Mouse (Mus musculus): ENCODE measurements around the gene Gpr158. TPM values are rescaled to one million over a fixed set of nuclear protein-coding genes. Genes with fewer than 3 reads are reported as not detected.

The Gpr158 gene
- total and polyA plus RNA-seq, 3 experiments: 0.01 to 0.16 TPM; not detected in 1

GRCm38 (mm10) chr2:21793156-21793555 lies 425.8 kb downstream of the Gpr158 start:
- no peaks in the 10 kb centered on the region for H3K4me1 ChIP-seq (ENCODE audit: insufficient read depth, low read depth, low read length)
- no peaks in the 10 kb centered on the region for H3K27me3 ChIP-seq (ENCODE audit: insufficient read depth, low read length)
- H3K4me3 ChIP-seq (ENCODE audit: low read depth, low read length): no peak overlapping the region
- DNase-seq (ENCODE audit: low spot score) (no peak), ATAC-seq (ENCODE audit: extremely low read depth, insufficient number of reproducible peaks, low FRiP score, poor library complexity, severe bottlenecking) (no peak)
- no peaks in the 10 kb centered on the region for H3K36me3 ChIP-seq (replicated peaks)
- no peak for TF ChIP-seq GATA2 (IDR thresholded peaks at IDR 0.05; ENCODE audit: borderline replicate concordance, low read depth, low read length)
- no peak for TF ChIP-seq GATA1 (IDR thresholded peaks at IDR 0.05; ENCODE audit: borderline replicate concordance, low read length)
- TF ChIP-seq POLR2AphosphoS5 (IDR thresholded peaks at IDR 0.05; ENCODE audit: insufficient replicate concordance, low read depth, low read length): no peak
- H3K9me3 ChIP-seq (replicated peaks): no peaks in the 10 kb centered on the region

GRCm38 (mm10) chr2:21799616-21800015 lies 432.3 kb downstream of the Gpr158 start:
- TF ChIP-seq TAL1 (conservative IDR thresholded peaks at IDR 0.05; ENCODE audit: low read depth, low read length): no peak
- no peak for TF ChIP-seq GATA1 (IDR thresholded peaks at IDR 0.05; ENCODE audit: borderline replicate concordance, low read length)
- TF ChIP-seq POLR2AphosphoS5 (IDR thresholded peaks at IDR 0.05; ENCODE audit: insufficient replicate concordance, low read depth, low read length): no peak
- TF ChIP-seq GATA2 (IDR thresholded peaks at IDR 0.05; ENCODE audit: borderline replicate concordance, low read depth, low read length): no peak
- TF ChIP-seq CTCF (IDR thresholded peaks at IDR 0.05; ENCODE audit: low read depth, low read length): no peak
- no peak for ATAC-seq (ENCODE audit: extremely low read depth, insufficient number of reproducible peaks, low FRiP score, poor library complexity, severe bottlenecking)
- Histone ChIP-seq H3K4me3 (ENCODE audit: low read depth, low read length) (no peak overlapping the region), H3K27me3 (ENCODE audit: insufficient read depth, low read length) (no peaks in the 10 kb centered on the region), H3K4me1 (ENCODE audit: insufficient read depth, low read depth, low read length) (no peaks in the 10 kb centered on the region), H3K9me3 (replicated peaks) (no peaks in the 10 kb centered on the region), H3K36me3 (replicated peaks) (no peaks in the 10 kb centered on the region)
- DNase-seq (ENCODE audit: low spot score): no peak

GRCm38 (mm10) chr2:21800045-21800444 lies 432.7 kb downstream of the Gpr158 start:
- H3K27me3 ChIP-seq (ENCODE audit: insufficient read depth, low read length): no peaks in the 10 kb centered on the region
- TF ChIP-seq GATA1 (IDR thresholded peaks at IDR 0.05; ENCODE audit: borderline replicate concordance, low read length) (no peak), CTCF (IDR thresholded peaks at IDR 0.05; ENCODE audit: low read depth, low read length) (no peak), POLR2AphosphoS5 (IDR thresholded peaks at IDR 0.05; ENCODE audit: insufficient replicate concordance, low read depth, low read length) (no peak), GATA2 (IDR thresholded peaks at IDR 0.05; ENCODE audit: borderline replicate concordance, low read depth, low read length) (no peak), TAL1 (conservative IDR thresholded peaks at IDR 0.05; ENCODE audit: low read depth, low read length) (no peak)
- H3K4me3 ChIP-seq (ENCODE audit: low read depth, low read length): no peak overlapping the region
- no peak for DNase-seq (ENCODE audit: low spot score)
- H3K36me3 ChIP-seq (replicated peaks): no peaks in the 10 kb centered on the region
- no peak for ATAC-seq (ENCODE audit: extremely low read depth, insufficient number of reproducible peaks, low FRiP score, poor library complexity, severe bottlenecking)
- H3K4me1 ChIP-seq (ENCODE audit: insufficient read depth, low read depth, low read length): no peaks in the 10 kb centered on the region
- no peaks in the 10 kb centered on the region for H3K9me3 ChIP-seq (replicated peaks)

- H3K4me3 ChIP-seq (ENCODE audit: low read depth, low read length): no peak overlapping the region
- no peaks in the 10 kb centered on the region for H3K36me3 ChIP-seq (replicated peaks)
- no peak for DNase-seq (ENCODE audit: low spot score)
- no peaks in the 10 kb centered on the region for H3K4me1 ChIP-seq (ENCODE audit: insufficient read depth, low read depth, low read length)
- no peak for ATAC-seq (ENCODE audit: extremely low read depth, insufficient number of reproducible peaks, low FRiP score, poor library complexity, severe bottlenecking)
- TF ChIP-seq CTCF (IDR thresholded peaks at IDR 0.05; ENCODE audit: low read depth, low read length) (no peak), POLR2AphosphoS5 (IDR thresholded peaks at IDR 0.05; ENCODE audit: insufficient replicate concordance, low read depth, low read length) (no peak), TAL1 (conservative IDR thresholded peaks at IDR 0.05; ENCODE audit: low read depth, low read length) (no peak), GATA1 (IDR thresholded peaks at IDR 0.05; ENCODE audit: borderline replicate concordance, low read length) (no peak), GATA2 (IDR thresholded peaks at IDR 0.05; ENCODE audit: borderline replicate concordance, low read depth, low read length) (no peak)
- H3K9me3 ChIP-seq (replicated peaks): no peaks in the 10 kb centered on the region
- H3K27me3 ChIP-seq (ENCODE audit: insufficient read depth, low read length): no peaks in the 10 kb centered on the region
These were observed 441.2 kb downstream of the Gpr158 start for GRCm38 (mm10) chr2:21808510-21808909.

GRCm38 (mm10) chr2:21810431-21810830 lies 443.1 kb downstream of the Gpr158 start:
- TF ChIP-seq TAL1 (conservative IDR thresholded peaks at IDR 0.05; ENCODE audit: low read depth, low read length) (no peak), POLR2AphosphoS5 (IDR thresholded peaks at IDR 0.05; ENCODE audit: insufficient replicate concordance, low read depth, low read length) (no peak), GATA1 (IDR thresholded peaks at IDR 0.05; ENCODE audit: borderline replicate concordance, low read length) (no peak), GATA2 (IDR thresholded peaks at IDR 0.05; ENCODE audit: borderline replicate concordance, low read depth, low read length) (no peak), CTCF (IDR thresholded peaks at IDR 0.05; ENCODE audit: low read depth, low read length) (no peak)
- no peaks in the 10 kb centered on the region for H3K27me3 ChIP-seq (ENCODE audit: insufficient read depth, low read length)
- no peak overlapping the region for H3K4me3 ChIP-seq (ENCODE audit: low read depth, low read length)
- no peaks in the 10 kb centered on the region for H3K9me3 ChIP-seq (replicated peaks)
- DNase-seq (ENCODE audit: low spot score) (no peak), ATAC-seq (ENCODE audit: extremely low read depth, insufficient number of reproducible peaks, low FRiP score, poor library complexity, severe bottlenecking) (no peak)
- H3K4me1 ChIP-seq (ENCODE audit: insufficient read depth, low read depth, low read length): no peaks in the 10 kb centered on the region
- no peaks in the 10 kb centered on the region for H3K36me3 ChIP-seq (replicated peaks)

GRCm38 (mm10) chr2:21864061-21864460 lies 496.7 kb downstream of the Gpr158 start:
- no peak overlapping the region for H3K4me3 ChIP-seq (ENCODE audit: low read depth, low read length)
- ATAC-seq (ENCODE audit: extremely low read depth, insufficient number of reproducible peaks, low FRiP score, poor library complexity, severe bottlenecking) (no peak), DNase-seq (ENCODE audit: low spot score) (no peak)
- no peaks in the 10 kb centered on the region for H3K27me3 ChIP-seq (ENCODE audit: insufficient read depth, low read length)
- no peaks in the 10 kb centered on the region for H3K9me3 ChIP-seq (replicated peaks)
- H3K36me3 ChIP-seq (replicated peaks): no peaks in the 10 kb centered on the region
- H3K4me1 ChIP-seq (ENCODE audit: insufficient read depth, low read depth, low read length): no peaks in the 10 kb centered on the region
- TF ChIP-seq TAL1 (conservative IDR thresholded peaks at IDR 0.05; ENCODE audit: low read depth, low read length): no peak
- no peak for TF ChIP-seq POLR2AphosphoS5 (IDR thresholded peaks at IDR 0.05; ENCODE audit: insufficient replicate concordance, low read depth, low read length)
- TF ChIP-seq GATA1 (IDR thresholded peaks at IDR 0.05; ENCODE audit: borderline replicate concordance, low read length): no peak
- TF ChIP-seq CTCF (IDR thresholded peaks at IDR 0.05; ENCODE audit: low read depth, low read length): no peak
- TF ChIP-seq GATA2 (IDR thresholded peaks at IDR 0.05; ENCODE audit: borderline replicate concordance, low read depth, low read length): no peak

Other genes with a start within 250 kb of the Gpr158 start
- not detected in 2 replicates for gene Enkur, start 162.2 kb upstream of the Gpr158 start, total RNA-seq (2014; fragmentation: Nextera tagmentation)
- gene Enkur, start 162.2 kb upstream of the Gpr158 start, total RNA-seq (2017): 0.22 and 0.52 TPM in 2 replicates
- not detected in 2 replicates for gene Enkur, start 162.2 kb upstream of the Gpr158 start, polyA plus RNA-seq (2012)
- gene Thnsl1, start 161.8 kb upstream of the Gpr158 start, total RNA-seq (2014; fragmentation: Nextera tagmentation): 5.2 and 9.9 TPM in 2 replicates
- gene Thnsl1, start 161.8 kb upstream of the Gpr158 start, total RNA-seq (2017): 6.2 and 7.0 TPM in 2 replicates
- 0.57 and 1.2 TPM in 2 replicates for gene Thnsl1, start 161.8 kb upstream of the Gpr158 start, polyA plus RNA-seq (2012)

Data from G1E (cell line).